Mouse (Mus musculus) megakaryocyte, embryonic 14.5 days (primary cell): ENCODE measurements at regions not wholly inside any gene's neighbourhood (a gene's known extent, or its start where the extent isn't known, plus 50 kb on each side); places are given as distances from the start of the nearest gene placed in this dataset.

Experiments
- FLI1 ChIP-seq: IDR thresholded peaks from 2 replicates; pipeline ENCODE4 v1.6.1; 2012; ENCODE audit warnings: low read length, inconsistent platforms, mixed read lengths
- GATA1 ChIP-seq: IDR thresholded peaks from 3 replicates; pipeline ENCODE4 v1.6.1; 2012; ENCODE audit warnings: mixed read lengths, low read length, inconsistent platforms, borderline replicate concordance

GRCm38 (mm10) chrX:103904038-103904696 is 76.9 kb downstream of the Rlim start:
- no peak for TF ChIP-seq GATA1
- no peak for TF ChIP-seq FLI1
